Mouse (Mus musculus): ENCODE measurements around the gene Lhfp.

Lhfp gene

GRCm38 (mm10) chr3:53248158-53248874, 207.0 kb downstream of the Lhfp start:
- DNase-seq (ENCODE audit: extremely low read depth, low read depth, low spot score): no peak

GRCm38 (mm10) chr3:53252556-53252955, 211.2 kb downstream of the Lhfp start:
- DNase-seq (ENCODE audit: extremely low read depth, low read depth, low spot score): no peak

- no peak for DNase-seq (ENCODE audit: extremely low read depth, low read depth, low spot score)
Measured at GRCm38 (mm10) chr3:53253223-53253832, 212.0 kb downstream of the Lhfp start.

- DNase-seq (ENCODE audit: extremely low read depth, low read depth, low spot score): no peak
Measured at GRCm38 (mm10) chr3:53258657-53259158, 217.4 kb downstream of the Lhfp start.

GRCm38 (mm10) chr3:53266116-53266515, 224.8 kb downstream of the Lhfp start:
- no peak for DNase-seq (ENCODE audit: extremely low read depth, low read depth, low spot score)

- DNase-seq (ENCODE audit: extremely low read depth, low read depth, low spot score): no peak
Measured at GRCm38 (mm10) chr3:53267046-53267445, 225.7 kb downstream of the Lhfp start.

GRCm38 (mm10) chr3:53273220-53273619, 231.9 kb downstream of the Lhfp start:
- DNase-seq (ENCODE audit: extremely low read depth, low read depth, low spot score): no peak

GRCm38 (mm10) chr3:53277993-53278392, 236.7 kb downstream of the Lhfp start:
- DNase-seq (ENCODE audit: extremely low read depth, low read depth, low spot score): no peak

GRCm38 (mm10) chr3:53282005-53282404, 240.7 kb downstream of the Lhfp start:
- DNase-seq (ENCODE audit: extremely low read depth, low read depth, low spot score): peak; percentile 25

- no peak for DNase-seq (ENCODE audit: extremely low read depth, low read depth, low spot score)
Measured at GRCm38 (mm10) chr3:53284023-53284422, 242.7 kb downstream of the Lhfp start.

- DNase-seq (ENCODE audit: extremely low read depth, low read depth, low spot score): no peak
Measured at GRCm38 (mm10) chr3:53284471-53285177, 243.3 kb downstream of the Lhfp start.

- DNase-seq (ENCODE audit: extremely low read depth, low read depth, low spot score): no peak
Measured at GRCm38 (mm10) chr3:53288662-53289061, 247.3 kb downstream of the Lhfp start.

- DNase-seq (ENCODE audit: extremely low read depth, low read depth, low spot score): no peak
Measured at GRCm38 (mm10) chr3:53289589-53290219, 248.4 kb downstream of the Lhfp start.

GRCm38 (mm10) chr3:53291185-53291584, 249.9 kb downstream of the Lhfp start:
- DNase-seq (ENCODE audit: extremely low read depth, low read depth, low spot score): peak; percentile 34

- DNase-seq (ENCODE audit: extremely low read depth, low read depth, low spot score): no peak
Measured at GRCm38 (mm10) chr3:53291945-53292344, 250.6 kb downstream of the Lhfp start.

GRCm38 (mm10) chr3:53292474-53292873, 251.1 kb downstream of the Lhfp start:
- DNase-seq (ENCODE audit: extremely low read depth, low read depth, low spot score): no peak

GRCm38 (mm10) chr3:53292979-53293378, 251.7 kb downstream of the Lhfp start:
- DNase-seq (ENCODE audit: extremely low read depth, low read depth, low spot score): peak; percentile 47

- DNase-seq (ENCODE audit: extremely low read depth, low read depth, low spot score): no peak
Measured at GRCm38 (mm10) chr3:53293901-53294433, 252.6 kb downstream of the Lhfp start.

- no peak for DNase-seq (ENCODE audit: extremely low read depth, low read depth, low spot score)
Measured at GRCm38 (mm10) chr3:53294855-53295254, 253.5 kb downstream of the Lhfp start.

GRCm38 (mm10) chr3:53301866-53302265, 260.5 kb downstream of the Lhfp start:
- peak; percentile 66 for DNase-seq (ENCODE audit: extremely low read depth, low read depth, low spot score)
